Mouse (Mus musculus) liver, postnatal 0 days (tissue): ENCODE data around the gene Prkd2.

ENCODE experiments used
- CTCF ChIP-seq: sonication (generic); IDR thresholded peaks from 2 replicates; pipeline ENCODE4 v1.5.1; 2016; ENCODE audit warnings: antibody characterized with exemption, low read depth
- EP300 ChIP-seq: IDR thresholded peaks from 2 replicates; pipeline ENCODE4 v1.6.1; 2016; ENCODE audit warnings: antibody characterized with exemption, low read depth, mild to moderate bottlenecking

- TF ChIP-seq CTCF (no peak), EP300 (no peak)
These were observed 12.3 kb upstream of the Prkd2 start for GRCm38 (mm10) chr7:16830449-16830848.
